Mouse (Mus musculus) small intestine, adult 2 months (tissue): ENCODE results near the gene Eaf1.

Experiments
- CTCF ChIP-seq: fragments of 200-500 bp; IDR thresholded peaks from 2 replicates; pipeline ENCODE4 v1.5.1; 2012; ENCODE audit warnings: low read depth, mild to moderate bottlenecking, control low read depth, inconsistent platforms, low read length, moderate library complexity, mixed read lengths; ENCODE audit not compliant: insufficient replicate concordance, insufficient read length; ENCODE audit errors: extremely low read depth
- POLR2A ChIP-seq: fragments of 200-500 bp; IDR thresholded peaks from 2 replicates; pipeline ENCODE4 v1.6.1; 2012; ENCODE audit warnings: low read depth, mild to moderate bottlenecking, control low read depth, inconsistent platforms, low read length, moderate library complexity

DNA sequence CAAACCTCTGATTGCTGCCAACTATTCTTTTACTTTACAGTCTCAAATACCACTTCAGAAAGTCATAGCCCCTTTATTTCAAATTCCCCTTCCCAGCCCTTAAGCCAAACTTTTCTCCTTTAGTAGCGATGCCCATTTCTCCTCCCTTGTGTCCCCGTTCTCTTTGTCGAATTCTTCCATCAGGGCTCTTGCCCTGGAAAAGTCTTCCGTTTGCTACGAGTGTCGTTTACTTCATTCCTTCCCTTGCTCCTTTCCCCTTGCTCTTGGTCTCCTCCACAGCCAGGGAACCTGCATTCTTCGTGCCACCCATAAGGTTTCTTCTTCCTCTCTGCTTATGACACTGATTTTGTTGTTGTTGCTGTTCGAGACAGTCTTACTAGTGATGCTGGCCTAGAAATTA lies 1.3 kb downstream of the Eaf1 start:
- TF ChIP-seq POLR2A = no peak
- TF ChIP-seq CTCF = no peak
